Mouse (Mus musculus) neural tube, embryonic 12.5 days (tissue): ENCODE results near the gene Atf6b. TPM values are rescaled to one million over a fixed set of nuclear protein-coding genes. Genes with fewer than 3 reads are reported as not detected.

Experiments used
- ATAC-seq: fragments of 200-750 bp; cut with Nextera tagmentation; 2 replicates; pipeline ENCODE4 v1.8.0; 2017; ENCODE audit warnings: low read depth, mild to moderate bottlenecking, moderate TSS enrichment, moderate library complexity; ENCODE audit not compliant: low FRiP score
- H3K27ac ChIP-seq: fragments of 300-500 bp; sonication (generic); 2 replicates; pipeline ENCODE4 v1.5.1; 2016
- H3K27me3 ChIP-seq: fragments of 300-500 bp; sonication (generic); replicated peaks from 2 replicates; pipeline ENCODE4 v1.6.1; 2016; ENCODE audit warnings: mild to moderate bottlenecking
- H3K36me3 ChIP-seq: fragments of 300-500 bp; sonication (generic); 2 replicates; pipeline ENCODE4 v1.6.1; 2016; ENCODE audit warnings: mild to moderate bottlenecking
- H3K4me1 ChIP-seq: fragments of 300-500 bp; sonication (generic); 2 replicates; pipeline ENCODE4 v1.6.1; 2016
- H3K4me2 ChIP-seq: fragments of 300-500 bp; sonication (generic); replicated peaks from 2 replicates; pipeline ENCODE4 v1.6.1; 2016; ENCODE audit warnings: mild to moderate bottlenecking
- H3K4me3 ChIP-seq: fragments of 300-500 bp; sonication (generic); 2 replicates; pipeline ENCODE4 v1.5.1; 2016
- H3K9ac ChIP-seq: fragments of 300-500 bp; sonication (generic); 2 replicates; pipeline ENCODE4 v1.6.1; 2016; ENCODE audit warnings: mild to moderate bottlenecking
- H3K9me3 ChIP-seq: fragments of 300-500 bp; sonication (generic); 2 replicates; pipeline ENCODE4 v1.6.1; 2016; ENCODE audit warnings: mild to moderate bottlenecking
- WGBS: fragments of 180-500 bp; shearing (Covaris S2); methylation state at CpG from one replicate; pipeline ENCODE4 v1.1.7; 2016; 5-methylcytosine and 5-hydroxymethylcytosine counted together
- polyA plus RNA-seq: library from polyadenylated mRNA; unstranded; fragments of >200 nt; fragmentation: Nextera tagmentation; extraction: Ambion mirVana; gene quantifications from 2 replicates; pipeline ENCODE4 v1.2.1, GENCODE M21; 2016

The Atf6b gene
- polyA plus RNA-seq, 1 experiment from 2014 or later = 120 TPM

DNA sequence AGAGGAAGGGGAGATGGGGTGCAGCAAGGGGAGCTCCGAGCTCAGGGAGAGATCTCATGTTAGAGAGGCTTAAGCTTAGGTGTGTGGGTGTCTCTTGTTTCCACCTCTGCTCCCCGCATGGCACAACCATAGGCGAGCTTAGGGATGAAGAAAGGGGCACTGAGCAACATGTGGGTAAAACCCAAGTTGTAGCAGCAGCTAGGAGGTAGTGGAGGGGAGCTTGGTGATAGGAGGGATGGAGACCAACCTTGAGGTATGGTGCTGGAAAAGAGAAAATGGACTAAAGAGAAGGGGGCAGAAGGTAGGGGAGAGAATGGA lies 12.9 kb downstream of the Atf6b start:
- Histone ChIP-seq H3K36me3 (peaks cover 6% of the 10 kb centered on the region; the same call in 1 of the 2 replicates), H3K27me3 (peaks cover 30% of the 10 kb centered on the region), H3K27ac (no peak overlapping the region), H3K4me2 (no peak overlapping the region), H3K4me1 (peaks cover 5% of the 10 kb centered on the region), H3K4me3 (no peak overlapping the region), H3K9ac (no peak overlapping the region), H3K9me3 (no peaks in the 10 kb centered on the region)
- no peak for ATAC-seq
- WGBS = 64% methylated on average over 3 of the region's 3 CpGs

DNA sequence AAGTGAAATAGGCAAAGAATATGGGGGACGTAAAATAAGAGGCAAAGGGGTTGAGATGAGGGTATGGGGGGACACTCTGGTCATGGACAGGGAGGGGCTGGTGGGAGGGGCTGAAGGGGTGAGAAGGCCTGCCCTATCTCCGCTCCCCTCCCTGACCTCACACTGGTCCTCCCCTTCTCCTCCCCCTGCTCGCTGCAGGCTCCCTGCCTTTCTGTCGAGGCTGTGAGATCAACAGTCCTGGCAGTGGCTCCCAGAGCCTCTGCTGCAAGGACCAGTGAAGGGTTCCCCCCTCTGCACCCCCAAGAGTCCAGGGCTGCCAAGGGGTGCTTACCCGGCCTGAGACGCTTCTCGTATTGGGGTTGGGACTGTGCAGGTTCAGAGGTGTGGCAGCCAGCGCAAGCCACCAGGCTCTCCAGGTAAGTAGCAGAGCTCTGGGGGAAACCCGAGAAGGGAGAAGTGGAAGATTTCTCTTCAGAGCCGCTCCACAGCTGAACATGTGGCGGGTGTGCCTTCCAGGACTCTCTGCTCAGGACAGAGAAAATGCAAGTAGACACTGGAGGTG lies 13.4 kb downstream of the Atf6b start:
- no peak overlapping the region for H3K4me2 ChIP-seq
- no peak for ATAC-seq
- H3K36me3 ChIP-seq = 0 out of 2 replicates have a peak, but pooled peaks cover 1% of the 10 kb centered on the region
- no peak overlapping the region for H3K4me3 ChIP-seq
- no peak overlapping the region for H3K9ac ChIP-seq
- WGBS = 41% methylated on average over 10 of the region's 11 CpGs
- no peaks in the 10 kb centered on the region for H3K9me3 ChIP-seq
- H3K27ac ChIP-seq = no peak overlapping the region
- peaks cover 30% of the 10 kb centered on the region for H3K27me3 ChIP-seq
- H3K4me1 ChIP-seq = peaks cover 5% of the 10 kb centered on the region

DNA sequence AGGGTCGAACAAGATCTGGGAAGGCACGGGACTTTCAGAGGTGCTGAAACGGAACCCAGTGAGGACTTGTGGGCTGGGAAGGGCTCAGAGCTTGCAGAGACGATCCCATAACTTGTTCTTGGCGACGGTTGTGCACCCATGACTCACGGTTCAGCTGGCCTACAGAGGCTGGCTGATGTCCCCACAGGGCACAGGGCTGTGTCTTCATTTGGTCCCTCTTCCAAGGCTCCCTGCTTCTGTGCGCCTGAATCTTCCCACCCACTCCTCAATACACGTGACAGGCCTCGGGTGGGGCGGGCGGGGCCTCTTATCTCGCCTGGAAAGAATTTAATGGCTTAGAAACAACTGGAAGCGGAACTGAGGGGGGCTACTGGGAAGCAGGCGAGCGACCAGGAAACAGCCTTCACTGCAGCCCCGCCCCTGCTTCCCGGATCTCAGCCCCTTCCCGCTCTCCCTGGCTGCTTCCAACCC lies 14.2 kb downstream of the Atf6b start:
- WGBS = 15% methylated on average over 19 of the region's 19 CpGs
- no peaks in the 10 kb centered on the region for H3K9me3 ChIP-seq
- peak overlapping the region; percentile 40 for H3K4me2 ChIP-seq
- peaks cover 30% of the 10 kb centered on the region for H3K27me3 ChIP-seq
- no peaks in the 10 kb centered on the region for H3K36me3 ChIP-seq
- no peak for ATAC-seq
- no peak overlapping the region for H3K9ac ChIP-seq
- no peak overlapping the region for H3K27ac ChIP-seq
- H3K4me1 ChIP-seq = peaks cover 5% of the 10 kb centered on the region; the same call in 1 of the 2 replicates
- H3K4me3 ChIP-seq = no peak overlapping the region

DNA sequence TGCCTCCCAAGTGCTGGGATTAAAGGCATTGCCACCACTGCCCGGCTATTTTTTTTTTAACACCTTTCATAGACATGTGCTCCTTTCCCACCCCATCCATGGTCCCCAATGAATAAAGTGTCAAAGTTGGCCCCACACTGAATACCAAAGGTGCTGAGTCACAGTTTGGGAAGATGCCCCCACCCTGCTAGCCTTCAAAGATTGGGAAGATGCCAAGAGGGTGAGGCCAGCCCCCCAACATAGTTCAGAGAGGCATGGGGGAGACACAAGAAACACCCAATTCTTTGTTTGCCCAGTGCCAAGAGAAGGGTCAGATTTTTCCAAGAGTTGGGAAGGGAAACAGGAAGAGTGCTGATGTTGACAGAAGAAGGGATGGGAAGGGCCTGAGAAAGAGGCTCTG lies 15.5 kb downstream of the Atf6b start:
- H3K36me3 ChIP-seq = no peaks in the 10 kb centered on the region
- peaks cover 30% of the 10 kb centered on the region for H3K27me3 ChIP-seq
- no peak overlapping the region for H3K4me3 ChIP-seq
- no peak overlapping the region for H3K9ac ChIP-seq
- peaks cover 5% of the 10 kb centered on the region; the same call in 1 of the 2 replicates for H3K4me1 ChIP-seq
- no peak for ATAC-seq
- no peak overlapping the region for H3K4me2 ChIP-seq
- no peak overlapping the region for H3K27ac ChIP-seq
- 78% methylated on average over 1 of the region's 1 CpGs for WGBS
- no peaks in the 10 kb centered on the region for H3K9me3 ChIP-seq

DNA sequence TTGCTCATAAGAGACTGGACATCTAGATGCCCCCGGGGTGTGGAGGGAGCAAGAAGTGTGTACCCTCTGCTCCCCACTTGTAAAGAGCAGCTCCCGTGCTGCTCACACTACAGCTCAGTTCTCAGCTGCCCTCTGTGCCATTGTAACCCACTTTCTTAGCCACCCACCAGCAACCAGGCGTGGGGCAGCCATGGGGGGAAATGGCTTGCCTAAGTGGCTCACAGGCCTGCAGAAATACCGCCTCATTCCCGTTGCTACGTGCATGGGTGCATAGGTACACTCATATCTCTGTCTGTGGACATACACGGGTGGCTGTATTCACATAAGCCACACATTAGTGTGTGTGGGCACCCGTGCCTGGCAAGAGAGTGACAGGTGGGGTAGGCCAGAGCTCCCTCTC lies 16.0 kb downstream of the Atf6b start:
- H3K4me3 ChIP-seq = no peak overlapping the region
- H3K4me2 ChIP-seq = no peak overlapping the region
- no peaks in the 10 kb centered on the region for H3K9me3 ChIP-seq
- H3K27ac ChIP-seq = no peak overlapping the region
- peaks cover 5% of the 10 kb centered on the region; the same call in 1 of the 2 replicates for H3K4me1 ChIP-seq
- peaks cover 30% of the 10 kb centered on the region for H3K27me3 ChIP-seq
- WGBS = 80% methylated on average over 8 of the region's 8 CpGs
- H3K9ac ChIP-seq = no peak overlapping the region
- no peaks in the 10 kb centered on the region for H3K36me3 ChIP-seq
- ATAC-seq = no peak

DNA sequence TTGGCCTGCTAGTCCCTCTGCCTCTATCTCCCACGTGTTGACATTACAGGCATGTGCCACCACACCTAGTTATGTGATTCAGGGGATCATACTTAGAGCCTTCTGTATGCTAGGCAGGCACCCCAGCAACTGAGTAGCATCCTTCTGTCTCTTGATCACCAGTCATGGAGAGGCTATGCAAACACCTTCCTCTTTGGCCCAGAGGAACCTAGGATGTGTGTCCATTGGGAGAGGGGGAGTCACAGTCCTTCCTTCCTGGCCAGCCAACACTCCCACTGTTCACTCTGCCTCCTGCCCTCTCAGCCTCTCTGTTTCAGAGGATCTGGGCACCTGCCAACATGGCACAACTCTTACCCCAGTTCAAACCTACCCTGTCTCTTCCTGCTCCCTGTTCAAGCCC lies 16.6 kb downstream of the Atf6b start:
- Histone ChIP-seq H3K4me1 (peaks cover 5% of the 10 kb centered on the region; the same call in 1 of the 2 replicates), H3K27ac (no peak overlapping the region), H3K9ac (no peak overlapping the region), H3K4me3 (no peak overlapping the region), H3K9me3 (no peaks in the 10 kb centered on the region), H3K4me2 (no peak overlapping the region), H3K36me3 (no peaks in the 10 kb centered on the region), H3K27me3 (peaks cover 30% of the 10 kb centered on the region)
- WGBS = 51% methylated on average over 1 of the region's 1 CpGs
- no peak for ATAC-seq

DNA sequence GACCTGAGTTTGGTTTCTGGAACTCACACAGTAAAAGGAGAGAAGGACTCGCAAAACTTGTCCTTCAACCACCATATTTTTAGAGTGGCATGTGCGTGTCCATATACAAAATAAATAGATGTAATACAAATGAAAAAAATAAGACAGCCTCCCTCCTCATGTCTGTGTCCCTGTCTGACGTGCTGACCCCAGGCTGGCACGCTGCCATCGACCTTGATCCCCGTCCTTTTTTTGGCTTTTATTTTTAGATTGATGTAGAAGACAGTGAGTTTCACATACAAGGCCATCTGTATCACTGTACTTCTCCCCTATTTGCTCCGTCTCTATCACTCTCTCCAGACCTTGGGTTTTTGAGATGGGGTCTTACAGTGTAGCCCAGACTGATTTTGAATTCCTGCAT lies 17.5 kb downstream of the Atf6b start:
- WGBS = 84% methylated on average over 7 of the region's 7 CpGs
- H3K4me3 ChIP-seq = no peak overlapping the region

DNA sequence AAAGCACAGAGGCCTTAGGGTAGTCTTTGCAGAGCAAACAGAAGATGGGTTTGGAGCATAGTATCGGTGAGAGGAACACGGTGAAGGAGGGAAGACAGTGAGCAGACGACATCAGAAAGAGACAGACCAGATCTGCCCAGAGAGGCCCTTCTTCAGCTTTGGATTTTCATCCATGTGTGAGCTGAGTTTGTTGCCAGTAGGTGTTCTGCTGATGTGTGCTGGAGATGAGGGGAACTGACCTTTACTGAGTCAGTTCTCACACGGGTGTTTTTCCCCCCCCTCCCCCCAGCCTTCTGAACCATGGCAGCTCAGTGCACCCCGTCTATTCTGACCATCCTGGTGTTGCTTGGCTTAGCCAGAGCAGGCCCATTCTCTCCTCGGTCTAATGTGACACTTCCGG lies 23.3 kb downstream of the Atf6b start, which contains the start of gene Tnxb:
Gene Tnxb, plus strand, starts transcription at position 301 of the 400 bp plus-strand sequence.
- WGBS = 65% methylated on average over 7 of the region's 7 CpGs

More for the DNA sequence above, 17.5 kb downstream of the Atf6b start:
- H3K4me2 ChIP-seq = no peak overlapping the region
- peaks cover 5% of the 10 kb centered on the region; the same call in 1 of the 2 replicates for H3K4me1 ChIP-seq
- H3K9me3 ChIP-seq = no peaks in the 10 kb centered on the region
- no peak overlapping the region for H3K27ac ChIP-seq
- H3K9ac ChIP-seq = no peak overlapping the region
- peaks cover 30% of the 10 kb centered on the region for H3K27me3 ChIP-seq
- H3K36me3 ChIP-seq = no peaks in the 10 kb centered on the region
- ATAC-seq = no peak

DNA sequence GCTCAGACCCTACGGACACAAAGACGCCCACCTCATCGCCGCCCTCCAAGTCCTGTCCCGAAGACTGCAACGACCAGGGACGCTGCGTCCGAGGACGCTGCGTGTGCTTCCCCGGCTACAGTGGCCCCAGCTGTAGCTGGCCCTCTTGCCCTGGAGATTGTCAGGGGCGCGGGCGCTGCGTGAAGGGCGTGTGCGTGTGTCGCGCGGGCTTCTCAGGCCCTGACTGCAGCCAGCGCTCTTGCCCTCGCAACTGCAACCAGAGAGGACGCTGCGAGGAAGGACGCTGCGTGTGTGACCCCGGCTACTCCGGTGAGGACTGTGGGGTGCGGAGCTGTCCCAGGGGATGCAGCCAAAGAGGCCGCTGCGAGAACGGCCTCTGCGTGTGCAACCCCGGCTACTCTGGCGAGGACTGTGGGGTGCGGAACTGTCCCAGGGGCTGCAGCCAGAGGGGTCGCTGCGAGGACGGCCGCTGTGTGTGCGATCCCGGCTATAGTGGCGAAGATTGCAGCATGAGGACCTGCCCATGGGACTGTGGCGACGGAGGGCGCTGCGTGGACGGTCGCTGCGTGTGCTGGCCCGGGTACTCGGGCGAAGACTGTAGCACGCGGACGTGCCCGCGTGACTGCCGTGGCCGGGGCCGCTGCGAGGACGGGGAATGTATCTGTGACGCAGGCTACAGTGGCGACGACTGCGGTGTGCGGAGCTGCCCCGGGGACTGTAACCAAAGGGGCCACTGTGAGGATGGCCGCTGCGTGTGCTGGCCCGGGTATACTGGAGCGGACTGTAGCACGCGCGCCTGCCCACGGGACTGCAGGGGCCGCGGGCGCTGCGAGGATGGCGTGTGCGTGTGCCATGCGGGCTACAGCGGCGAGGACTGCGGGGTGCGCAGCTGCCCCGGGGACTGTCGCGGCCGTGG lies 24.5 kb downstream of the Atf6b start:
- H3K9me3 ChIP-seq = no peaks in the 10 kb centered on the region
- H3K4me2 ChIP-seq = peak overlapping the region; percentile 64
- peak overlapping the region; percentile 35 for H3K4me3 ChIP-seq
- WGBS = 8% methylated on average over 93 of the region's 93 CpGs
- no peak overlapping the region for H3K27ac ChIP-seq
- peaks cover 13% of the 10 kb centered on the region for H3K4me1 ChIP-seq
- no peaks in the 10 kb centered on the region for H3K36me3 ChIP-seq
- peaks cover 64% of the 10 kb centered on the region for H3K27me3 ChIP-seq
- H3K9ac ChIP-seq = peak overlapping the region; percentile 42
- ATAC-seq = peak; percentile 67

More for the DNA sequence above, 23.3 kb downstream of the Atf6b start, which contains the start of gene Tnxb:
- H3K4me3 ChIP-seq = peak within 1 kb of the TSS; percentile 35
- no peaks in the 10 kb centered on the region for H3K9me3 ChIP-seq
- peaks cover 60% of the 10 kb centered on the region for H3K27me3 ChIP-seq
- H3K4me1 ChIP-seq = peaks cover 13% of the 10 kb centered on the region
- no peaks in the 10 kb centered on the region for H3K36me3 ChIP-seq
- H3K9ac ChIP-seq = peak within 1 kb of the TSS; percentile 42
- H3K4me2 ChIP-seq = peak within 1 kb of the TSS; percentile 64
- H3K27ac ChIP-seq = no peak within 1 kb of the TSS
- no peak for ATAC-seq

DNA sequence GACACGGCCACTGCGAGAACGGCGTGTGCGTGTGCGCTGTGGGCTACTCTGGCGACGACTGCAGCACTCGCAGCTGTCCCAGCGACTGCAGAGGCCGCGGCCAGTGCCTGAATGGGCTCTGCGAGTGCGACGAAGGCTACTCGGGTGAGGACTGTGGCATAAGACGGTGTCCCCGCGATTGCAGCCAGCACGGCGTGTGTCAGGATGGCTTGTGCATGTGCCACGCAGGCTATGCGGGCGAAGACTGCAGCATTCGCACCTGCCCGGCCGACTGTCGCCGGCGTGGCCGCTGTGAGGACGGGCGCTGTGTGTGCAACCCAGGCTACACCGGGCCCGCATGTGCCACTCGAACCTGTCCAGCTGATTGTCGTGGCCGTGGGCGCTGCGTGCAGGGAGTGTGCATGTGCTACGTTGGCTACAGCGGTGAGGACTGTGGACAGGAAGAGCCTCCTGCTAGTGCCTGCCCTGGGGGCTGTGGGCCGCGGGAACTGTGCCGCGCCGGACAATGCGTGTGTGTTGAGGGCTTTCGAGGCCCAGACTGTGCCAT lies 25.4 kb downstream of the Atf6b start:
- Histone ChIP-seq H3K4me3 (peak overlapping the region; percentile 35), H3K27me3 (peaks cover 64% of the 10 kb centered on the region), H3K9me3 (no peaks in the 10 kb centered on the region), H3K4me1 (peaks cover 13% of the 10 kb centered on the region), H3K27ac (no peak overlapping the region), H3K36me3 (no peaks in the 10 kb centered on the region), H3K9ac (peak overlapping the region; percentile 42; the same call in 1 of the 2 replicates), H3K4me2 (peak overlapping the region; percentile 64)
- peak; percentile 38; the same call in 1 of the 2 replicates for ATAC-seq
- 37% methylated on average over 49 of the region's 49 CpGs for WGBS

DNA sequence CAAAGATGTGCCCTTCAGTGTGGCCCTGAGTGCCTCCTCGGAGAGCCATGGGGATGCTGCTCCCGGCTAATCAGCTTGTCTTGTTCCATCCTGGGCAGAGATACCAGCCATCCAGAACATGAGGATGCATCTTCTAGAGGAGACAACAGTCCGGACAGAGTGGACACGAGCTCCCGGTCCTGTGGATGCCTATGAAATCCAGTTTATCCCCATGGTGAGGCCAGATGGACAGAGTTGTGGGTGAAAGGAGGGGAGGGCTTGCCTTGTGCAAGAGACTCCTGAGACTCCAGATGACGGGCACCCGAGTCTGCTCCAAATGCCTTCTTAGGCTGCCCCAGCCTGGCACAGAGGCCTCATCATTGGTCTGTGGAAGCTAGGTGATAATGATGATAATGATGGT lies 26.2 kb downstream of the Atf6b start:
- Histone ChIP-seq H3K4me1 (peaks cover 13% of the 10 kb centered on the region), H3K9ac (no peak overlapping the region), H3K4me3 (no peak overlapping the region), H3K4me2 (no peak overlapping the region), H3K9me3 (no peaks in the 10 kb centered on the region), H3K36me3 (no peaks in the 10 kb centered on the region), H3K27me3 (peaks cover 64% of the 10 kb centered on the region), H3K27ac (no peak overlapping the region)
- WGBS = 85% methylated on average over 7 of the region's 7 CpGs
- ATAC-seq = no peak

DNA sequence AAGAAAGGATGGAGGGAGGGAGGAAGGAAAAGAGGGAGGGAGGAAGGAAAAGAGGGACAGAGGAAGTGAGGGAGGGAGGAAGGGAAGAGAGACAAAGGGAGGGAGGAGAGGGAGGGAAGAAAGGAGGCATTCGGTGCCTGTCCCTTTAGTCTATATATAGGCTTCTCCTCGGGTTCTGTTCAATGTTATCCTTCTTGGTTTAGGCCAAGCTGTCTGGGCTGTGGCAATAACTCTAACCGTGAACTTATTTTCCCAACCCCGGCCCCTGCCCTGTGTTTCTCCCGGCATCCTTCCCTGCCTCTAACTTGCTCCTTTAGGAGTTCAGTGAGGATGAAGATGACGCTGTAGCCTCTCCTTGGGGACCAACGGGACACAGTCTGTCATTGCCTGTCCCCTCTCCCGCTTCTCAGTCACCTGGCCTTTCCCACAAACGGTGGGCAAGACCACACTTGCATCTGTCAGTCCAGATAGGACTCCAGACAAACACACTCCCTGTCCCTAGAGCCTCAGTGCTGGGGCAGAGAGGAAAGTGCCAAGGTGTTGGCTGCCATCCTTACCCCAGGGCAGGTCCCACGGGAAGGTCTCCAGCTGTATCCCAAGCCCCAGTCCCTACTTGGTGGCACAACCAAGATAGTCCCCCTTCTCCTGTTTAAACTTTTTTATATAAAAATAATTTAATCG lies 27.7 kb downstream of the Atf6b start:
- no peaks in the 10 kb centered on the region for H3K9me3 ChIP-seq

More for the DNA sequence above, 27.7 kb downstream of the Atf6b start:
- WGBS = 74% methylated on average over 11 of the region's 11 CpGs
- Histone ChIP-seq H3K36me3 (no peaks in the 10 kb centered on the region), H3K27ac (no peak overlapping the region), H3K27me3 (peaks cover 58% of the 10 kb centered on the region), H3K4me2 (no peak overlapping the region), H3K4me3 (no peak overlapping the region), H3K4me1 (peaks cover 13% of the 10 kb centered on the region), H3K9ac (no peak overlapping the region)
- ATAC-seq = no peak
